Mouse (Mus musculus) heart, postnatal 0 days (tissue): ENCODE results near the gene Ptprt. TPM values are rescaled to one million over a fixed set of nuclear protein-coding genes. Genes with fewer than 3 reads are reported as not detected.

Experiments
- ATAC-seq: fragments of 200-750 bp; cut with Nextera tagmentation; 2 replicates; pipeline ENCODE4 v1.8.0; 2017; ENCODE audit warnings: low read depth, moderate number of reproducible peaks, moderate library complexity; ENCODE audit not compliant: insufficient read depth
- DNase-seq: peaks from one replicate; pipeline ENCODE4 v3.0.0-alpha.2; 2016; ENCODE audit warnings: low spot score
- H3K27ac ChIP-seq: fragments of 300-500 bp; sonication (generic); 2 replicates; pipeline ENCODE4 v1.5.1; 2014; ENCODE audit warnings: low read depth, mild to moderate bottlenecking
- H3K27me3 ChIP-seq: fragments of 300-500 bp; sonication (generic); 2 replicates; pipeline ENCODE4 v1.6.1; 2014; ENCODE audit warnings: low read length, mixed read lengths; ENCODE audit not compliant: control insufficient read depth, insufficient read depth
- H3K36me3 ChIP-seq: fragments of 300-500 bp; sonication (generic); replicated peaks from 2 replicates; pipeline ENCODE4 v1.6.1; 2014; ENCODE audit warnings: low read length, mixed read lengths; ENCODE audit not compliant: control insufficient read depth, insufficient read depth
- H3K4me1 ChIP-seq: fragments of 300-500 bp; sonication (generic); 2 replicates; pipeline ENCODE4 v1.6.1; 2014; ENCODE audit warnings: antibody characterized with exemption; ENCODE audit not compliant: control insufficient read depth, insufficient read depth
- H3K4me2 ChIP-seq: fragments of 300-500 bp; sonication (generic); 2 replicates; pipeline ENCODE4 v1.6.1; 2014; ENCODE audit warnings: low read depth, mild to moderate bottlenecking, low read length, moderate library complexity
- H3K4me3 ChIP-seq: fragments of 300-500 bp; sonication (generic); 2 replicates; pipeline ENCODE4 v1.5.1; 2014; ENCODE audit warnings: low read depth, low read length
- H3K9ac ChIP-seq: fragments of 300-500 bp; sonication (generic); replicated peaks from 2 replicates; pipeline ENCODE4 v1.6.1; 2014; ENCODE audit warnings: low read depth, low read length, mixed read lengths
- H3K9me3 ChIP-seq: fragments of 300-500 bp; sonication (generic); replicated peaks from 2 replicates; pipeline ENCODE4 v1.6.1; 2016; ENCODE audit warnings: low read length; ENCODE audit not compliant: control insufficient read depth
- CTCF ChIP-seq: IDR thresholded peaks from 2 replicates; pipeline ENCODE4 v1.5.1; 2016; ENCODE audit warnings: antibody characterized with exemption, control low read depth, low read depth
- EP300 ChIP-seq: IDR thresholded peaks from 2 replicates; pipeline ENCODE4 v1.6.1; 2016; ENCODE audit warnings: antibody characterized with exemption, low read depth
- WGBS: fragments of 180-500 bp; shearing (Covaris S2); extraction: QIAGEN DNeasy Blood & Tissue Kit; methylation state at CpG from one replicate; pipeline ENCODE4 v1.1.7; 2014; 5-methylcytosine and 5-hydroxymethylcytosine counted together
- polyA plus RNA-seq: library from polyadenylated mRNA; unstranded; fragments of >200 nt; fragmentation: Nextera tagmentation; extraction: Ambion mirVana; gene quantifications from 2 replicates; pipeline ENCODE4 v1.2.1, GENCODE M21; 2015
- total RNA-seq: library from RNA; depleted of rRNA; stranded (reverse); fragments of >200 nt; gene quantifications from 2 replicates; pipeline ENCODE4 v1.2.3, GENCODE M21; 2014; ENCODE audit warnings: low replicate concordance

Gene Ptprt
- total and polyA plus RNA-seq, 2 experiments from 2014 or later: 0.08 to 0.55 TPM

GRCm38 (mm10) chr2:162411014-162411413 is 249.9 kb downstream of the Ptprt start:
- TF ChIP-seq CTCF (no peak), EP300 (no peak)
- Histone ChIP-seq H3K4me2 (no peak overlapping the region), H3K4me1 (no peaks in the 10 kb centered on the region), H3K9me3 (no peaks in the 10 kb centered on the region), H3K27ac (no peak overlapping the region), H3K9ac (no peak overlapping the region), H3K27me3 (no peaks in the 10 kb centered on the region), H3K4me3 (no peak overlapping the region), H3K36me3 (no peaks in the 10 kb centered on the region)
- DNase-seq: no peak
- no peak for ATAC-seq
- 52% methylated on average over 4 of the region's 4 CpGs for WGBS

GRCm38 (mm10) chr2:162409245-162409644 is 251.7 kb downstream of the Ptprt start:
- Histone ChIP-seq H3K36me3 (no peaks in the 10 kb centered on the region), H3K4me1 (no peaks in the 10 kb centered on the region), H3K9ac (no peak overlapping the region), H3K4me2 (no peak overlapping the region), H3K27ac (no peak overlapping the region), H3K27me3 (no peaks in the 10 kb centered on the region), H3K9me3 (no peaks in the 10 kb centered on the region), H3K4me3 (no peak overlapping the region)
- WGBS: 55% methylated on average over 8 of the region's 8 CpGs
- DNase-seq: no peak
- no peak for TF ChIP-seq EP300
- no peak for TF ChIP-seq CTCF
- no peak for ATAC-seq

GRCm38 (mm10) chr2:162401316-162402100 is 259.4 kb downstream of the Ptprt start:
- no peak for ATAC-seq
- Histone ChIP-seq H3K9ac (no peak overlapping the region), H3K4me2 (no peak overlapping the region), H3K27me3 (no peaks in the 10 kb centered on the region), H3K36me3 (no peaks in the 10 kb centered on the region), H3K4me3 (no peak overlapping the region), H3K4me1 (no peaks in the 10 kb centered on the region), H3K9me3 (no peaks in the 10 kb centered on the region), H3K27ac (no peak overlapping the region)
- WGBS: 57% methylated on average over 6 of the region's 6 CpGs
- no peak for DNase-seq
- TF ChIP-seq CTCF (no peak), EP300 (no peak)

- no peak overlapping the region for H3K9ac ChIP-seq
- ATAC-seq (no peak), DNase-seq (no peak)
- WGBS: 54% methylated on average over 6 of the region's 6 CpGs
- no peak overlapping the region for H3K4me3 ChIP-seq
- TF ChIP-seq EP300: no peak
- no peak for TF ChIP-seq CTCF
- no peaks in the 10 kb centered on the region for H3K36me3 ChIP-seq
- H3K27me3 ChIP-seq: no peaks in the 10 kb centered on the region
- H3K9me3 ChIP-seq: no peaks in the 10 kb centered on the region
- H3K27ac ChIP-seq: no peak overlapping the region
- no peaks in the 10 kb centered on the region for H3K4me1 ChIP-seq
- no peak overlapping the region for H3K4me2 ChIP-seq
Observed at GRCm38 (mm10) chr2:162394601-162395000, 266.3 kb downstream of the Ptprt start.

GRCm38 (mm10) chr2:162391834-162392233 is 269.1 kb downstream of the Ptprt start:
- TF ChIP-seq EP300 (no peak), CTCF (no peak)
- Histone ChIP-seq H3K4me2 (no peak overlapping the region), H3K36me3 (no peaks in the 10 kb centered on the region), H3K27me3 (no peaks in the 10 kb centered on the region), H3K27ac (no peak overlapping the region), H3K4me3 (no peak overlapping the region), H3K9me3 (no peaks in the 10 kb centered on the region), H3K4me1 (no peaks in the 10 kb centered on the region), H3K9ac (no peak overlapping the region)
- DNase-seq (no peak), ATAC-seq (no peak)
- 78% methylated on average over 4 of the region's 4 CpGs for WGBS

GRCm38 (mm10) chr2:162377309-162377708 is 283.6 kb downstream of the Ptprt start:
- no peaks in the 10 kb centered on the region for H3K4me1 ChIP-seq
- H3K36me3 ChIP-seq: no peaks in the 10 kb centered on the region
- H3K9me3 ChIP-seq: no peaks in the 10 kb centered on the region
- TF ChIP-seq EP300 (no peak), CTCF (no peak)
- DNase-seq: no peak
- H3K27me3 ChIP-seq: no peaks in the 10 kb centered on the region
- 86% methylated on average over 7 of the region's 7 CpGs for WGBS
- H3K4me2 ChIP-seq: no peak overlapping the region
- ATAC-seq: no peak
- H3K27ac ChIP-seq: no peak overlapping the region
- H3K4me3 ChIP-seq: no peak overlapping the region
- H3K9ac ChIP-seq: no peak overlapping the region
